Mouse (Mus musculus) forebrain, postnatal 0 days (tissue): ENCODE data around the gene Lactbl1. TPM values are rescaled to one million over a fixed set of nuclear protein-coding genes. Genes with fewer than 3 reads are reported as not detected.
A peak's percentile ranks its signal among the peaks of the same experiment; 100 is the strongest.

Experiments used
- ATAC-seq: fragments of 200-750 bp; cut with Nextera tagmentation; 2 replicates; pipeline ENCODE4 v1.8.0; 2017; ENCODE audit warnings: mild to moderate bottlenecking, moderate library complexity
- DNase-seq: peaks from one replicate; pipeline ENCODE4 v3.0.0-alpha.2; 2015
- H3K27ac ChIP-seq: fragments of 300-500 bp; sonication (generic); 2 replicates; pipeline ENCODE4 v1.5.1; 2014; ENCODE audit warnings: low read depth, mild to moderate bottlenecking, antibody characterized with exemption, low read length, moderate library complexity, mixed read lengths
- H3K27me3 ChIP-seq: fragments of 300-500 bp; sonication (generic); 2 replicates; pipeline ENCODE4 v1.6.1; 2014; ENCODE audit warnings: mild to moderate bottlenecking, low read length, mixed read lengths; ENCODE audit not compliant: insufficient read depth
- H3K36me3 ChIP-seq: fragments of 300-500 bp; sonication (generic); 2 replicates; pipeline ENCODE4 v1.6.1; 2014; ENCODE audit warnings: mild to moderate bottlenecking, moderate library complexity; ENCODE audit not compliant: insufficient read depth
- H3K4me1 ChIP-seq: fragments of 300-500 bp; sonication (generic); 2 replicates; pipeline ENCODE4 v1.6.1; 2014; ENCODE audit warnings: antibody characterized with exemption; ENCODE audit not compliant: insufficient read depth
- H3K4me2 ChIP-seq: fragments of 300-500 bp; sonication (generic); 2 replicates; pipeline ENCODE4 v1.6.1; 2014; ENCODE audit warnings: low read depth, mild to moderate bottlenecking, moderate library complexity
- H3K4me3 ChIP-seq: fragments of 300-500 bp; sonication (generic); 2 replicates; pipeline ENCODE4 v1.5.1; 2014; ENCODE audit warnings: low read depth, low read length, mixed read lengths
- H3K9ac ChIP-seq: fragments of 300-500 bp; sonication (generic); 2 replicates; pipeline ENCODE4 v1.6.1; 2014; ENCODE audit warnings: mild to moderate bottlenecking
- H3K9me3 ChIP-seq: fragments of 300-500 bp; sonication (generic); 2 replicates; pipeline ENCODE4 v1.6.1; 2016; ENCODE audit warnings: low read length
- CTCF ChIP-seq: sonication (generic); IDR thresholded peaks from 2 replicates; pipeline ENCODE4 v1.5.1; 2016; ENCODE audit warnings: antibody characterized with exemption, control low read depth, low read depth
- WGBS: fragments of 180-500 bp; shearing (Covaris S2); extraction: QIAGEN DNeasy Blood & Tissue Kit; methylation state at CpG from one replicate; pipeline ENCODE4 v1.1.7; 2014; 5-methylcytosine and 5-hydroxymethylcytosine counted together
- polyA plus RNA-seq: library from polyadenylated mRNA; unstranded; fragments of >200 nt; fragmentation: Nextera tagmentation; extraction: Ambion mirVana; gene quantifications from 2 replicates; pipeline ENCODE4 v1.2.1, GENCODE M21; 2015
- total RNA-seq: library from RNA; depleted of rRNA; stranded (reverse); fragments of >200 nt; gene quantifications from 2 replicates; pipeline ENCODE4 v1.2.3, GENCODE M21; 2014

Lactbl1 gene
- total and polyA plus RNA-seq, 2 experiments from 2014 or later = 0.05 to 0.24 TPM

DNA sequence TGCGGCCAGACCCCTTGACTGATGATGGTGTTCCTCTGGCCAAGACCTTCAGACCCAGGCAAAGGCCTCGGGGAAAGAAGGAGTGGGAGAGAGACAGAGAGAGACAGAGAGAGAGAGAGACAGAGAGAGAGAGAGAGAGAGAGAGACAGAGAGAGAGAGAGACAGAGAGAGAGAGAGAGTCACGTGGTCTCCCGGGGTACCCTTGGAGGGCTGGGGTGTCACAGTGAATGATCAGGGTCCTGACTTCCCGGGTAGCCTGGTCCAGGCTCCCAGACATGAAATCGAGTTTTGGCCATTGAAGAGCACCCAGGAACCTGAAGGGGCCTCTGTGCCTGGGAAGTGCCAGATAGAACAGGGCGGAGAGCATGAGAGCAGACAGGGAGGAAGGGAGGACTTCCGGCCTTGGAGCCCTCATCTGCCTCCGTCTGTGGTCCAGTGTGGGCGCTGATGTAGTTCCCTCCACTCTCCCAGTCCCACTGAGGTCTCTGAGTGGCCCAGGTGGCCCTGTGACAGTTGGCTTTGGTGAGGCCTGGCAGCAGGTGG is 31.3 kb downstream of the Lactbl1 start:
- Histone ChIP-seq H3K4me2 (no peak overlapping the region), H3K27ac (no peak overlapping the region), H3K9ac (no peak overlapping the region), H3K4me3 (no peak overlapping the region), H3K27me3 (no peaks in the 10 kb centered on the region), H3K4me1 (peaks cover 6% of the 10 kb centered on the region; the same call in 1 of the 2 replicates), H3K36me3 (peaks cover 46% of the 10 kb centered on the region), H3K9me3 (no peaks in the 10 kb centered on the region)
- DNase-seq (no peak), ATAC-seq (no peak)
- TF ChIP-seq CTCF = no peak
- WGBS = 87% methylated on average over 10 of the region's 10 CpGs

DNA sequence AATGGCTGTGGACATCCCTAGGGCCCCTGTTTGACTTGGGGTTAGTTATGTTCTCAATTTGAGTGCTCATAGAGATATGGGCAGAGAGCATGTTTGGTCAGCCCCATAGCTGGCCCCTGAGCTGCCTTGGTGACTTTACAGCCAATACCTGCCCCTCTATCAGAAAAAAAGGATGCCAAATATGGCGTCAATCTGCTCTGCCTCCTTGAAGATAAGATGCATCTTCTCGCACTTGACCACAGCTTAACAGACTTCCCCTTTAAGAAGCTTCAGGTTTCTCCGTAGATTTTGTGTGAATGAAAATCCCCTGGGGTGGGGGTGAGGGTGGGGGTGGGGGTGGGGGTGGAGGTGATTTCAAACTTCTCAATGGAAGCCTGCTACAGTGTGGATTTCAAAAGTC is 35.5 kb downstream of the Lactbl1 start:
- DNase-seq (no peak), ATAC-seq (no peak)
- WGBS = 82% methylated on average over 3 of the region's 3 CpGs
- H3K9me3 ChIP-seq = no peaks in the 10 kb centered on the region
- TF ChIP-seq CTCF = no peak
- H3K4me2 ChIP-seq = no peak overlapping the region
- H3K9ac ChIP-seq = no peak overlapping the region
- H3K27ac ChIP-seq = no peak overlapping the region
- H3K36me3 ChIP-seq = peaks cover 72% of the 10 kb centered on the region
- H3K4me3 ChIP-seq = no peak overlapping the region
- H3K27me3 ChIP-seq = no peaks in the 10 kb centered on the region
- no peaks in the 10 kb centered on the region for H3K4me1 ChIP-seq

DNA sequence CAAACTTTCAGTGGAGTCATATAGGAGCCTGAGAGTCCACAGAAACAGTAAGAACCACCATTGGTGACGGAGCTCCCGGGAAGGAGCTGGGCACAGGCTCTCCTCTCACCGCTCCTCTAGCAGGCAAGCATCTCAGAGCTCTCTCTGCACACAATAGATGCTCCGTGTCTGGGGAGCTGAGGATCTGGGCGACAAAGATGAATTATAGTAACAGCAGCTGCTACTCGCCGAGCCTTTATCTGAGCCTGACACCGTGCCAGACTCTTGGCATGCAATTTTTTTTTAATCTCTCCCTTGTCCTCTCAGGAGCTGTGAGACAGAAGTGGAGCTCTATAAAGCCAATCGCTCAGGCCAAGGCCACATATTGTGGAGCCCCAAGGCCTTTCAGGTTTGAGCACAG is 42.6 kb downstream of the Lactbl1 start:
- ATAC-seq (peak; percentile 75), DNase-seq (peak; percentile 80)
- H3K9me3 ChIP-seq = no peaks in the 10 kb centered on the region
- H3K4me2 ChIP-seq = no peak overlapping the region
- H3K27me3 ChIP-seq = no peaks in the 10 kb centered on the region
- 25% methylated on average over 9 of the region's 9 CpGs for WGBS
- H3K27ac ChIP-seq = peak overlapping the region; percentile 80
- peaks cover 18% of the 10 kb centered on the region for H3K36me3 ChIP-seq
- no peak overlapping the region for H3K4me3 ChIP-seq
- H3K9ac ChIP-seq = no peak overlapping the region
- H3K4me1 ChIP-seq = no peaks in the 10 kb centered on the region
- TF ChIP-seq CTCF = no peak

DNA sequence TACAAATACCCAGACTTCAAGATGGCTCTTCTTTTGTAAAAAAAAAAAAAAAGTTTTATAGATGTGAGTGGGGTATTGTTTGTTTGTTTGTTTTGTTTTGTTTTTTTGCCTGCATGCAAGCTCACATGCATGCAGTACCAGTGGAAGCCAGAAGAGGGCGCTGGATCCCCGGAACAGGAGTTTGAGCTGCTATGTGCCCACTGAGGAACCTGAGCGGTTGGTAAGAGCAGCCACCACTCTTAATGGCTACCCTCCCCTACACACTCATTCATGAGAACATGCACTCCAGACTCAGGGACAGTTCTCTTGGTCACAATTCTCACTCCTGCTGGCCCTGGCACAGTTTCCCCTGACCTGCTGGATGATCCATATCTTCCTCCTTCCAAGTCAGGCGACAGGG is 43.6 kb downstream of the Lactbl1 start:
- DNase-seq (peak; percentile 24), ATAC-seq (no peak)
- 70% methylated on average over 4 of the region's 4 CpGs for WGBS
- Histone ChIP-seq H3K9me3 (no peaks in the 10 kb centered on the region), H3K4me3 (no peak overlapping the region), H3K4me2 (no peak overlapping the region), H3K36me3 (peaks cover 12% of the 10 kb centered on the region; the same call in 1 of the 2 replicates), H3K27ac (no peak overlapping the region), H3K27me3 (no peaks in the 10 kb centered on the region), H3K4me1 (no peaks in the 10 kb centered on the region), H3K9ac (no peak overlapping the region)
- TF ChIP-seq CTCF = peak; percentile 60

DNA sequence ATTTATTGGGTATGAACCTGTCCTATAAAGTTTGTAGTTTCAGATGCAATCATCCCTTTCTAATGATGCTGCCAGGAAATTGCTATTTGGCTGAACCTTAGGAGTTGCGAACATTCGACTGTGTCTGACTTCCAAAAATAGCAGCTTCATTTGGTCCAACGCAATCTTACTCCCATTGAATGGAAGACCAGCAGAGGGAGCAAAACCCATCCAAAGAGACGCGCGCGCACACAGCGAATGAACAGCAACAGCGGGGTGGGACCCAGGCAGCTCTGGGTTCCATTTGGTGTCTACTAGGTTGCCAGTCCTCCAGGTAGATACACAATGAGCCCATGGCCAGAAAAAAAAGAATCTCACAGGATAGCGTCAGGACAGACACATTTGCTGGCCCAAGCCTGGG is 45.3 kb downstream of the Lactbl1 start:
- ATAC-seq (peak; percentile 36; the same call in 1 of the 2 replicates), DNase-seq (peak; percentile 54)
- Histone ChIP-seq H3K27ac (no peak overlapping the region), H3K4me1 (no peaks in the 10 kb centered on the region), H3K27me3 (no peaks in the 10 kb centered on the region), H3K9me3 (no peaks in the 10 kb centered on the region), H3K9ac (no peak overlapping the region), H3K4me3 (no peak overlapping the region), H3K36me3 (peaks cover 16% of the 10 kb centered on the region), H3K4me2 (no peak overlapping the region)
- TF ChIP-seq CTCF = peak; percentile 62
- WGBS = 58% methylated on average over 10 of the region's 10 CpGs

DNA sequence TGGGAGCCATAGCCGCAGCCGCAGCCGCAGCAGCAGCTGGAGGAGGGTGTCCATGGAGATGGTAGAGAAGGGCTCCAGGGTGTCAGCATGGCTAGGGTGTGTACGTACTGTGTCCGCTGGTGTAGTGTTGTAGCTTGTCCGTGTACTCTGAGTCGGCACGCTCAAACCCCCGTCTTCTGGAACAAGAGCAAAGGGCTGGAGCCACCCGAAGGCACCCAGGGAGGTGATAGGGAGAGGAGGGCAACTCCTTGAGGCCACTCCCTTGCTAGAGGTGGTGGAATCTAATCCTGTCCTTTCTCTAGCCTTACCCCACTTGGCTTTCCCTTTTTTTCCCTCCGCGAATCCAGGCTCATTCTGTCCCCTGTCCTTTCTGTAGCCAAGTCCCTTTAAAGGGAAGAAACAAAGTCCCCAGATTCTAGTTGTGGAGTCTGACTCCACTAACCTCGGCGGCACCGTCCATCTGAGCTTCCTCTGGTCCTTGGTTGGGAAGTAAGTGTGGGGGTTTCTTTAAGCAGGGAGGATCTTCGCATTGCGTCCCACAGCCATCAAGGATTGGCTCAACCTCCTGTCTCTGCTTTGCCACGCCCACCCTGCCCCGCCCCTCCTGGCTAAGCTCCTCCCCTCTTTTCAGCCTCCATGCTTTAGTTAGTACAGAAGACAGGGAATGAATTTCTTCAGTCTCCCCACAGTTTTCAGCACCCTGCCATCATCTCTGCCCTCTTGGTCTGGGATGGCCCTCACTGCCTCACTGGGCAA is 50.1 kb downstream of the Lactbl1 start:
- Histone ChIP-seq H3K36me3 (peaks cover 30% of the 10 kb centered on the region), H3K27ac (no peak overlapping the region), H3K4me2 (no peak overlapping the region), H3K9me3 (no peaks in the 10 kb centered on the region), H3K27me3 (no peaks in the 10 kb centered on the region), H3K4me3 (no peak overlapping the region), H3K9ac (no peak overlapping the region), H3K4me1 (no peaks in the 10 kb centered on the region)
- ATAC-seq (no peak), DNase-seq (no peak)
- WGBS = 91% methylated on average over 19 of the region's 19 CpGs
- no peak for TF ChIP-seq CTCF

DNA sequence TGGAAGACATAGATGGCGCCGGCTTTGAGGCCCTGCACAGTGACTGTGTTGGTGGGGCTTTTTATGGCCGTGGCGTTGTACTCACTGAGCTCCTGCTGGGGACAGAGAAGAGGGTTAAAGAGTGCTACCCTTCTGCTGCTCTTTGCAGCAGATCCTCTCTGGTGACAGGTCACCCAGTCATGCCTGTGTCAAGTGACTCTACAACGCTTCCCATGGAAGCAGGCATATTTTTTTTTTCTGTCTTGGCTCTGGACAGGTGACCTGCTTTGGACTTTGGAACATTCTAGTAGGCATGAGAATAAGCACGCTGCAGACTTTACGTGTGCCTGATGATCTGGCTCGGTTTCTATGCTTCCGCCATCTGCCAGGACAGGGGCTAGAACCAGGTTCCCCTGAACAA is 53.0 kb downstream of the Lactbl1 start:
- DNase-seq (no peak), ATAC-seq (no peak)
- Histone ChIP-seq H3K36me3 (peaks cover 30% of the 10 kb centered on the region), H3K4me3 (no peak overlapping the region), H3K4me1 (no peaks in the 10 kb centered on the region), H3K27ac (no peak overlapping the region), H3K9ac (no peak overlapping the region), H3K27me3 (no peaks in the 10 kb centered on the region), H3K4me2 (no peak overlapping the region), H3K9me3 (no peaks in the 10 kb centered on the region)
- TF ChIP-seq CTCF = no peak
- WGBS = 93% methylated on average over 9 of the region's 9 CpGs
